Mouse (Mus musculus) liver, embryonic 12.5 days (tissue): Measurements from ENCODE around the gene Ghitm. TPM values are rescaled to one million over a fixed set of nuclear protein-coding genes. Genes with fewer than 3 reads are reported as not detected.

Experiments
- ATAC-seq: fragments of 200-750 bp; cut with Nextera tagmentation; 2 replicates; pipeline ENCODE4 v1.8.0; 2017; ENCODE audit warnings: moderate number of reproducible peaks, mild to moderate bottlenecking, moderate library complexity
- H3K27ac ChIP-seq: fragments of 300-500 bp; sonication (generic); 2 replicates; pipeline ENCODE4 v1.5.1; 2016; ENCODE audit warnings: mild to moderate bottlenecking
- H3K27me3 ChIP-seq: fragments of 300-500 bp; sonication (generic); replicated peaks from 2 replicates; pipeline ENCODE4 v1.6.1; 2016; ENCODE audit warnings: mild to moderate bottlenecking, moderate library complexity
- H3K36me3 ChIP-seq: fragments of 300-500 bp; sonication (generic); 2 replicates; pipeline ENCODE4 v1.6.1; 2016; ENCODE audit warnings: mild to moderate bottlenecking, moderate library complexity
- H3K4me1 ChIP-seq: fragments of 300-500 bp; sonication (generic); 2 replicates; pipeline ENCODE4 v1.6.1; 2016
- H3K4me2 ChIP-seq: fragments of 300-500 bp; sonication (generic); 2 replicates; pipeline ENCODE4 v1.6.1; 2016; ENCODE audit warnings: mild to moderate bottlenecking, moderate library complexity
- H3K4me3 ChIP-seq: fragments of 300-500 bp; sonication (generic); 2 replicates; pipeline ENCODE4 v1.5.1; 2016; ENCODE audit warnings: mild to moderate bottlenecking, moderate library complexity
- H3K9ac ChIP-seq: fragments of 300-500 bp; sonication (generic); 2 replicates; pipeline ENCODE4 v1.6.1; 2016; ENCODE audit warnings: mild to moderate bottlenecking, moderate library complexity
- H3K9me3 ChIP-seq: fragments of 300-500 bp; sonication (generic); replicated peaks from 2 replicates; pipeline ENCODE4 v1.6.1; 2016; ENCODE audit warnings: mild to moderate bottlenecking, moderate library complexity
- WGBS: fragments of 180-500 bp; shearing (Covaris S2); methylation state at CpG from one replicate; pipeline ENCODE4 v1.1.7; 2016; ENCODE audit not compliant: insufficient replicate concordance; 5-methylcytosine and 5-hydroxymethylcytosine counted together
- polyA plus RNA-seq: library from polyadenylated mRNA; unstranded; fragments of >200 nt; fragmentation: Nextera tagmentation; extraction: Ambion mirVana; gene quantifications from 2 replicates; pipeline ENCODE4 v1.2.1, GENCODE M21; 2016

Ghitm gene
- polyA plus RNA-seq, 1 experiment from 2014 or later: 253 TPM

DNA sequence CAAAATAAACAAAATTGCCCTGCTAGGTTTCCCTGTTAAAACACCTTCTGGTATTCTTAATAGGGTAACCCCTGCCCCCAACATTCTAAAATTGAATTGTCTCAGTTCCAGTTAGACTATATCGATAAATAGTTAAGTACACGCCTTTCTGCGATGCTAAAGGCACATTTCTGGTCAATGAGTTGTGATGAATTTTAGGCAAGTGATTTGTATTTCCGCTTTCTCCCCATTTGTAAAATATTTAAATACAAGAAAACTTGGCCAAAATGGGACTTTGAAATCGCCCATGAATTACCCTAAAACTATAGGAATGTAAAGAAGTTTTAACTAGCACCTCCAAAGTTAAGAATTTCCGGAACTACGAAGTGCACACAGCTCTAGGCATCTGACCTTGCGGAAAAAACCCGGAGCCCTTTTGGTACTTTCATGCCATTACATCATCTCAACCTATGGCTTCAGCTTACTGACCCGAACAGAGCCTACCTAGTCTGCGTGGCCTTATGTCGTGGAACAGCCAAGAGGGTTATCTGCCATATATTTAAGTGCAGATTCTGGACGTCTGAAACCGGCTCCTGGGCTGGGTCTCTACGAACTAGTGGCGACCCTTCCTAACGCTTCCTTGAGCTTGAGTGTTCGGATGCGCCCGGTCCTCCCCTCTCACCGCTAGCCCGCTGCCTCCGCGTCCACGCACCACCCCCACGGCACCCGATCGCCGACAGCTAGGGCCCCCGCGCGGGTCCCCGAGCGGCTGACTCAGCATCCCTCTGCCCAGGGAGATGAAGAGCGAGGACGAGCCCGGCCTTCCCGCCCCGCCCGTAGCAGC, 557 bp downstream of the Ghitm start:
- under 1% methylated on average over 40 of the region's 40 CpGs for WGBS
- Histone ChIP-seq H3K4me2 (peak overlapping the region; percentile 69), H3K9me3 (no peaks in the 10 kb centered on the region), H3K9ac (peak overlapping the region; percentile 89), H3K27me3 (no peaks in the 10 kb centered on the region), H3K27ac (peak overlapping the region; percentile 91), H3K4me1 (peaks cover 9% of the 10 kb centered on the region), H3K4me3 (peak overlapping the region; percentile 88), H3K36me3 (peaks cover 40% of the 10 kb centered on the region)
- peak; percentile 84 for ATAC-seq

DNA sequence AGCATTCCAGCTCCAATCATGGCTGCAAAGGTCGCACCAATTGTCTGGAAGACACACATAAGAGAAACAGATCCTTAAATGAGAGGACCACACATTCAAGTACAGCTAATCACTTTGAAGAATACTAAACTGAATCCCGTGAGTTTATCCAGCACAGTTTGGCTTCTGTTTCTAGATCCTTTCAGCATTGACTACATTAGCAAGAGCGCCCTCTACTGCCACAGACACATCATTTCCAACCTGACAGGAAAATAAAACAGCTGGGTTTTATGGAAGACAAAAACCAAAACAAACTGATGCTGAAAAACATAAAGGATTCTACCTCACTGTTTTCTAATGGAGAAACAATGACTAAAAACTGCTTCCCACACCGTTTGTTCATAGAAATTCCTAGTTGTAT, 7.4 kb downstream of the Ghitm start:
- no peak overlapping the region for H3K9ac ChIP-seq
- H3K36me3 ChIP-seq: peaks cover 96% of the 10 kb centered on the region
- no peaks in the 10 kb centered on the region for H3K9me3 ChIP-seq
- 56% methylated on average over 4 of the region's 4 CpGs for WGBS
- H3K27me3 ChIP-seq: no peaks in the 10 kb centered on the region
- no peak overlapping the region for H3K27ac ChIP-seq
- no peaks in the 10 kb centered on the region for H3K4me1 ChIP-seq
- no peak overlapping the region for H3K4me2 ChIP-seq
- no peak overlapping the region for H3K4me3 ChIP-seq
- no peak for ATAC-seq

DNA sequence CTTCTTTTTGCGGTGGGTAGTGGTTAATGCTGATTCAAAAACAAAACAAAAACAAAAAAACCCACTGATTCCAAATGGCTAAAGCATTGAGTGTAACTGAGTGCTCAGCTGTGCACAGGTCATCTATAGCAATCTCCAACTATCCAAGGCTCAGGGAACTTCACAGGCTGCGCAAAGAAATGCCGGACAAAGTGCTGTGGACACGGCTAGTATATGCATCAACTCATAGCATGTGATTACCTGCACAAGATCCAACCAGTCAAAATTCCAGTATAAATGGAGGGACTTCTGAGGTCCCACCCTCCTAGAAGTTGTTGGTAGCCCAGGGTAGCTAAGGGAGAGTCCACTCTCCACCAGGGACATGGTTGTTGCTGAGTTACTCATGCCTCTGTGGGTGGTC, 15.8 kb downstream of the Ghitm start:
- no peak for ATAC-seq
- 91% methylated on average over 4 of the region's 4 CpGs for WGBS
- H3K9me3 ChIP-seq: no peaks in the 10 kb centered on the region
- no peak overlapping the region for H3K4me2 ChIP-seq
- peaks cover 57% of the 10 kb centered on the region for H3K36me3 ChIP-seq
- no peak overlapping the region for H3K4me3 ChIP-seq
- H3K27ac ChIP-seq: no peak overlapping the region
- H3K4me1 ChIP-seq: no peaks in the 10 kb centered on the region
- no peaks in the 10 kb centered on the region for H3K27me3 ChIP-seq
- no peak overlapping the region for H3K9ac ChIP-seq

DNA sequence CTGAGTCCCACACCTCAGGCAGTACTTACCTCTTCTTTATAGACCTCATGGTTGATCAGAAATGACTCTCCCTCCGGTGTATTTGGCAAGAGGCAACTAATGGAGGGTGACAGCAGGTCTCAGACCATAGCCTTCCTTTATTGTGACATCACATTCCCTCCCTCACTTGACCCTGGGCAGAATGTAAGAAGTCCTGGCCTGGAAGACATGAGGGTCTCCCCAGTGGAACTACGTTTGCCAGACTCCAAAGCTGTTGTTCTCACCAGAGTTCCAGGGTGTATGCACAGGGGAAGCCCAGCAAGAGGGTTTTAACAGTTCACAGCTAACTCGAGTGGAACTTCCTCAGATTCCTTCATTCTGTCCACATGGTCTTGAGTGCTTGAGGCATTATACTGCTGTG, 21.1 kb downstream of the Ghitm start, which contains the start of gene 2610528A11Rik:
Gene 2610528A11Rik, minus strand, starts transcription at position 101 of the 400 bp plus-strand sequence.
- H3K4me3 ChIP-seq: no peak within 1 kb of the TSS
- no peak within 1 kb of the TSS for H3K4me2 ChIP-seq
- 43% methylated on average over 3 of the region's 3 CpGs for WGBS
- H3K4me1 ChIP-seq: no peaks in the 10 kb centered on the region
- no peaks in the 10 kb centered on the region for H3K9me3 ChIP-seq
- no peaks in the 10 kb centered on the region for H3K27me3 ChIP-seq
- no peak within 1 kb of the TSS for H3K27ac ChIP-seq
- no peak for ATAC-seq
- no peak within 1 kb of the TSS for H3K9ac ChIP-seq
- H3K36me3 ChIP-seq: peaks cover 5% of the 10 kb centered on the region

DNA sequence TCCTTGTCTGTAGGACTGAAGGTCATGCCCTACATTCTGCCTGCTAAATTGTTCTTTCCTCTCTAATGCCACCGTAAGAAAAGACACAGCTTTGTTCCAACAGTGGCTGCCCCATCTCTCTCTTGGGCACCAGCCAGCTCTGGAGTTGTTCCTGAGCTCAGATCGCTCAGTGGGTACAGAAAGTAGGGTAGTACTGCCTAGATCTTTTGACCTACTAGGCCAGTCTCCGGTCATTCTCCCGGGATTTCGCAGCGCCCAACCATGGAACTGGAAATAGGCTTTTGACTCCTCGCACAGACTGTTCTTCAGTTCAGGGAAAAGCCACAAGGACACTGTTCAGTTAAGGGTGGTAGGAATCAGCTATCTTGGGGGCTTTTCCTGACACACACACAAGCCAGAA, 22.1 kb downstream of the Ghitm start:
- Histone ChIP-seq H3K36me3 (no peaks in the 10 kb centered on the region), H3K9me3 (no peaks in the 10 kb centered on the region), H3K27ac (no peak overlapping the region), H3K9ac (no peak overlapping the region), H3K4me1 (no peaks in the 10 kb centered on the region), H3K4me2 (no peak overlapping the region), H3K27me3 (no peaks in the 10 kb centered on the region), H3K4me3 (no peak overlapping the region)
- 81% methylated on average over 7 of the region's 7 CpGs for WGBS
- no peak for ATAC-seq

DNA sequence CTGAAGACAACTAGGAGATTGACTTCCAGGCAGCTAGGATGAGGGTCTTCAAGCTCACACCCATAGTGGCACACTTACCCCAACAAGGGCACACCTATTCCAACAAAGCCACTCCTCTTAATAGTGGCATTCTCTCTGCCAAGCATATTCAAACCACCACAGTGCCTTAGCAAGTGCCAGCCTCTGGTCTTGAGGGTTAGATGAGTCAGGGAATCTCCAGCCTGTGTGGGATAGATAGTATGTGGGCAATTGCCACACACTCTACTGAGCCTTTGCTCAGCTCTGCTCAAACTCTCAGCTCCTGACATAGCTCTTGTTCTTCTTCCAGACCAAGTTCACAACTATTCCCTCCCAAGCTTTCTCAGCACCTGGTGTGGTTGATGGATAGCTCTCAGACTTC, 23.7 kb downstream of the Ghitm start:
- Histone ChIP-seq H3K27me3 (no peaks in the 10 kb centered on the region), H3K9me3 (no peaks in the 10 kb centered on the region), H3K4me1 (no peaks in the 10 kb centered on the region), H3K4me2 (no peak overlapping the region), H3K4me3 (no peak overlapping the region), H3K36me3 (no peaks in the 10 kb centered on the region), H3K9ac (no peak overlapping the region), H3K27ac (no peak overlapping the region)
- no peak for ATAC-seq

DNA sequence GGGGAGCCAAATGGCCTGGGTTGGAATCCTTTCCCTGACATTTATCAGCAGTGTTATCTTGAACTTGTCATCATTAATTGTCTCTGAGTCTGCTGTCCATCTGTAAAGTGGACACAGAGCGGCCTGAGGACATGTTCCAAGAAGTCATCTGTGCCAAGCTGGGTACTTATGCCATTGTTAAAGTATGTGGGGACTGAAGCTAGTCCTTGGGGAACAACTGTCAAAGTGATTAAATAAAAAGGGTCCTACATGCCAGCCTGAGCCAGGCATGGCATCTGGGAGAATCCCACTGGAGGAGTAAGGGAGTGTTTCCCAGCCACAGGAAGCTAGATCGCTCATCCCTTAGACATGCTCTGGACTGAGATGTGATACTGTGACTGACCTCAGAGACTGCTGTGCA, 24.6 kb downstream of the Ghitm start:
- Histone ChIP-seq H3K27me3 (no peaks in the 10 kb centered on the region), H3K9ac (no peak overlapping the region), H3K9me3 (no peaks in the 10 kb centered on the region), H3K27ac (no peak overlapping the region), H3K4me3 (no peak overlapping the region), H3K36me3 (no peaks in the 10 kb centered on the region), H3K4me1 (no peaks in the 10 kb centered on the region), H3K4me2 (no peak overlapping the region)
- WGBS: 69% methylated on average over 2 of the region's 2 CpGs
- no peak for ATAC-seq

DNA sequence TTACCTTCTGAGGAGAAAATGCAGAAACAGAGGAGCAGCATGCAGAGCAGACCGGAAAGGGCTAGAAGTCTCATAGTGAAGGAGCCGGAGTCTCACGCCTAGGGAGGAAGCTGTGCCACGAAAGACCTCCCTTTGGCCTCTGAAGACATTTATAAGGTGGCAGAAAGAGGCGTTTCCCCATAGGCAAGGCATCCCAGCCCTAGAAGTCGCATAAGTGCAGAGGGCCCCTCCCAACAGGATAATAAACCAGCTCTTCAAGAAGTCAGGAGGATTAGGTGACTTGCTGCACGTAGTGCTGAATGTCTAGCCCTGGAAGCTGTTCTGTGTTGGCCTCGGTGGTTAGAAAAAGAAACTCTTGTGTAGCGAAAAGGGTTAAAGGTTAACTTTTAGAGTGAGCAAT, 25.1 kb downstream of the Ghitm start:
- H3K36me3 ChIP-seq: no peaks in the 10 kb centered on the region
- no peak for ATAC-seq
- no peak overlapping the region for H3K4me3 ChIP-seq
- H3K9me3 ChIP-seq: no peaks in the 10 kb centered on the region
- no peaks in the 10 kb centered on the region for H3K4me1 ChIP-seq
- H3K9ac ChIP-seq: no peak overlapping the region
- H3K27me3 ChIP-seq: no peaks in the 10 kb centered on the region
- no peak overlapping the region for H3K4me2 ChIP-seq
- 47% methylated on average over 9 of the region's 9 CpGs for whole genome bisulfite sequencing
- no peak overlapping the region for H3K27ac ChIP-seq

DNA sequence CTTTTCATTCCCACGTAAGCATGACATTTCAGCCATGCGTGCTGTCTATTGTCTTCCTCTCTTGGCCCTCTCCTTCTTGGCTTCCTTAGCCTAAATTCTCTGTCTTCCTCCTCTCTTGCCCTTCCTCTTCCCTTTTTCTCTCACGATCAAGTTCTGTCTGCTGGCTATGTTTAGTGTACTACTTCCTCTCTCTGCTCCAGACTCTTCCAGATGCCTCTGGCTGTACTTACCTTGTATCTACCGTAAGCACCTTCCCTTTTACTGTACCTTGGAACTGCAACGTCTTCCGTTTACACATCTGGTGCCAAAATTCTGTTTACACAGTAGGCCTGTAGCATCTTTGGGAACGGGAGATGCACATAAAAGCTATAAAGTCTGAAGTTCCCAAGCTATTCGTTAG, 25.6 kb downstream of the Ghitm start:
- no peak overlapping the region for H3K4me2 ChIP-seq
- no peak overlapping the region for H3K27ac ChIP-seq
- ATAC-seq: no peak
- no peaks in the 10 kb centered on the region for H3K27me3 ChIP-seq
- H3K4me3 ChIP-seq: no peak overlapping the region
- H3K9me3 ChIP-seq: no peaks in the 10 kb centered on the region
- no peaks in the 10 kb centered on the region for H3K4me1 ChIP-seq
- no peaks in the 10 kb centered on the region for H3K36me3 ChIP-seq
- H3K9ac ChIP-seq: no peak overlapping the region
- WGBS: 45% methylated on average over 8 of the region's 8 CpGs

DNA sequence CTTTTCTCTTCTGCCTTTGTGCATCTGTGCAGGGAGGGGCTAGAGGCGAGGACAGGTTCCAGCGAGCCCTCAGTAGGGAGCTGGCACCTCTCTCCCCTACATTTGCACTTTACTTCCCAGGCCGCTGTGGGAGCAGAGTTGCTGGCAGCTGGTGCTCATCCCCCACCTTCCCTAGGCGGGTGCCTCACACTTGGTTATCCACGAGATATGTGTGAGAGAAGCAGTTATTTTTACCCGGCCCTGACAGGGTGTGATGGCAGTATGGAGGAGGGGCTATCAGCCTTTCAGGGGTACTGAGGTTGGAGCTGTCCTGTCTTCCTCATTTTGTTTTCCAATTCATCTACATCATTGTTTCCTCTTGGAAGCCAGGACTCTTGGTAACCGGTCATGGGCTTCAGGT, 29.2 kb downstream of the Ghitm start:
- 15% methylated on average over 7 of the region's 7 CpGs for WGBS
- Histone ChIP-seq H3K4me1 (no peaks in the 10 kb centered on the region), H3K36me3 (no peaks in the 10 kb centered on the region), H3K9ac (no peak overlapping the region), H3K9me3 (no peaks in the 10 kb centered on the region), H3K4me3 (no peak overlapping the region), H3K27ac (no peak overlapping the region), H3K4me2 (no peak overlapping the region), H3K27me3 (peaks cover 5% of the 10 kb centered on the region; the same call in 1 of the 2 replicates)
- no peak; the same call in 1 of the 2 replicates for ATAC-seq

DNA sequence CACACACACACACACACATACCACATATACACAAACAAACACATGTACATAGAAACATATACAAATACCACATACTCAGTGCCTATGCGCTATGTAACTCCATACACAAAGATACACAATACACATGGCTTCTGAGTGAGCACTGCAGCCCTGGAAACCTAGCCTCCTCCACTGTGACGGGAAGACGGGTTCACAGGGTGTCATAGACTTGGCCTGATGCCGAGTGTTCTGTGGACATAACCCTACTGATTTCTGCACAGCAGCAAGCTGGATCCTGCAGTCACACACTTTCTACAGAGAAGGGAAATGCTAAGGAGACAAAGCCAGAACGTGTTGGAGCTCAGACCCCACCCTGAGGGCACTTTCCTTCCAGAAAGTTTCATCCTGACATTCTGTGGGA, 30.3 kb downstream of the Ghitm start:
- Histone ChIP-seq H3K27me3 (peaks cover 9% of the 10 kb centered on the region; the same call in 1 of the 2 replicates), H3K9ac (no peak overlapping the region), H3K36me3 (no peaks in the 10 kb centered on the region), H3K4me2 (no peak overlapping the region), H3K4me1 (no peaks in the 10 kb centered on the region), H3K4me3 (no peak overlapping the region), H3K27ac (no peak overlapping the region), H3K9me3 (no peaks in the 10 kb centered on the region)
- ATAC-seq: no peak
- 51% methylated on average over 5 of the region's 5 CpGs for WGBS

DNA sequence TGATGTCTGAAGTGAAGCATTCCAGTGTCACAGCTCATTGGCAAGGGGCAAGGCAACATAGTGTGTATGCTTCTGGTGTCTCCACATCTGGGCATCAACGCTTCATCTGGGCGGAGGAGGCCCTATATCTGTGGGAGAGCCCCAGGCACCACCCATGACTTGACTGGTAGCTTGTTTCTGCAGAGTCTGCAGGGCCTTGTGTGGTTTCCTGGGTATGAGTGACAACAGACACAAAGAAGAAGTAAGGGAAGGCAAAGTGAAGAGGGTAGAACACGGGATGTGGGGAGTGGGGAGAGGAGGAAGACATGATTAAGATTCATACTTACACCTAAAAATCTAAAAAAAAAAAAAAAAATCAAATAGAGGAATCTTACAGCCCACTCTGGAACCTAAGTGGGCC, 32.6 kb downstream of the Ghitm start:
- no peak overlapping the region for H3K4me2 ChIP-seq
- peaks cover 32% of the 10 kb centered on the region for H3K27me3 ChIP-seq
- no peak overlapping the region for H3K9ac ChIP-seq
- no peaks in the 10 kb centered on the region for H3K4me1 ChIP-seq
- ATAC-seq: no peak
- H3K27ac ChIP-seq: no peak overlapping the region
- no peaks in the 10 kb centered on the region for H3K9me3 ChIP-seq
- no peaks in the 10 kb centered on the region for H3K36me3 ChIP-seq
- WGBS: 35% methylated on average over 3 of the region's 3 CpGs
- H3K4me3 ChIP-seq: no peak overlapping the region

DNA sequence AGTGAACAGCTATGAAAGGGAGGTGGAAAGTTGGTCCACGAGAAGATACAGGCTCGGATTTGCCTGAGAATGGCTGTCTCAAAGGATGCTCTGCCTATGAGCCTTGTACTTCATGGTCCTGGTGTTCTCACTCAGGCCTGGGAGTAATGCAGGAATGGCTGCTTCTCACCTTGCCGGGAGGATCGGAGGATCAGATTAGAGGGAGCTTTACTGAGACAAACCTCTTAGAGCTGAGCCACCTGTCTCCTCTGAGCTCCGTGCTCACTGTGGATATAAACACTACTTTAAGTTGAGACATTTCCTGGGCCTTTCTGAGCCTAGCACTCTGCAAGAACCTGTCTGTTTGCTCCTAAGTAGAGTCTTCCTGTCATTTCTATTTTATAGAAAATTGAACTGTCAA, 33.5 kb downstream of the Ghitm start:
- no peak overlapping the region for H3K27ac ChIP-seq
- no peaks in the 10 kb centered on the region for H3K9me3 ChIP-seq
- peaks cover 42% of the 10 kb centered on the region for H3K27me3 ChIP-seq
- H3K9ac ChIP-seq: no peak overlapping the region
- no peak overlapping the region for H3K4me2 ChIP-seq
- H3K4me3 ChIP-seq: no peak overlapping the region
- no peaks in the 10 kb centered on the region for H3K4me1 ChIP-seq
- ATAC-seq: no peak
- 52% methylated on average over 5 of the region's 5 CpGs for WGBS
- no peaks in the 10 kb centered on the region for H3K36me3 ChIP-seq
